Mouse (Mus musculus): ENCODE results near the gene Gje1. TPM values are rescaled to one million over a fixed set of nuclear protein-coding genes. Genes with fewer than 3 reads are reported as not detected.

Gene Gje1
- polyA plus RNA-seq (2014; fragmentation: Illumina TruSeq; extraction: RNeasy Lipid Tissue Mini Kit (QIAGEN cat#74804); ENCODE audit: low read depth, low replicate concordance): 0.22 TPM

GRCm38 (mm10) chr10:14718114-14718513 is at the start of gene Gje1:
Gje1 (minus strand) TSS chr10:14718214.

GRCm38 (mm10) chr10:14705072-14706066 is 12.6 kb downstream of the Gje1 start, which contains the start of the genes Vta1 and Nmbr:
Vta1 (minus strand) TSS chr10:14705560.
Nmbr (plus strand) TSS chr10:14705591.

Other genes with a start within 250 kb of the Gje1 start
- gene Adgrg6, start 172.6 kb downstream of the Gje1 start, polyA plus RNA-seq (2014; fragmentation: Illumina TruSeq; extraction: RNeasy Lipid Tissue Mini Kit (QIAGEN cat#74804); ENCODE audit: low read depth, low replicate concordance): 0.24 TPM
- gene Vta1, start 12.7 kb downstream of the Gje1 start, polyA plus RNA-seq (2014; fragmentation: Illumina TruSeq; extraction: RNeasy Lipid Tissue Mini Kit (QIAGEN cat#74804); ENCODE audit: low read depth, low replicate concordance): 29.5 TPM
- 56.7 TPM for gene Nmbr, start 12.6 kb downstream of the Gje1 start, polyA plus RNA-seq (2014; fragmentation: Illumina TruSeq; extraction: RNeasy Lipid Tissue Mini Kit (QIAGEN cat#74804); ENCODE audit: low read depth, low replicate concordance)